Mouse (Mus musculus): Measurements from ENCODE around the gene Rbsn.

DNA sequence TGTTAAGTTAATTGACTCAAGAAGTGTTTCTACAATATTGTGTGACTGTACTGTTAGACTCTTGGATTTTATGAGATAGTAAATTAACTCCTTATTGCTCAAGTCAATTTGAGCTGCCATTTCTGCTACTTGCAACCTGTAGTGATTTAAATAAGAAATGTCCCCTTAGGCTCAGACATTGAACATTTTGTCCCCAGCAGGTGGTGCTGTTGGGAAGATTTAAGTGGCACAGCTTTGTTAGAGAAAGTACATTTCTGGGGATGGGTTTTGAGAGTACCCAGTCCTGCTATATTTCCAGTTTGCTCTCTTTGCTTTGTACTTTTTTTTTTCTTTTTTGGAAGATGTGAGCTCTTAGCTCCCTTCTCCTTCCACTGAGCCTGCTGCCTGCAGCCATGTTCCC is 40.6 kb upstream of the Rbsn start:
- TF ChIP-seq REST (IDR thresholded peaks at IDR 0.05; ENCODE audit: insufficient read depth, insufficient read length) (no peak), POLR2AphosphoS2 (IDR thresholded peaks at IDR 0.05; ENCODE audit: insufficient read length, low read depth) (no peak), TCF3 (IDR thresholded peaks at IDR 0.05; ENCODE audit: insufficient read length, low read depth) (no peak), E2F4 (IDR thresholded peaks at IDR 0.05; ENCODE audit: insufficient read depth) (no peak), SRF (IDR thresholded peaks at IDR 0.05; ENCODE audit: control insufficient read depth, insufficient read length, low read depth) (no peak), MYOG (IDR thresholded peaks at IDR 0.05; ENCODE audit: control insufficient read depth in 1 of 3, insufficient read depth in 1 of 3, insufficient read length in 2 of 3, low read depth in 2 of 3) (no peak), MAX (IDR thresholded peaks at IDR 0.05; ENCODE audit: low read depth) (no peak), POLR2A (IDR thresholded peaks at IDR 0.05; ENCODE audit: insufficient read length, low read depth) (no peak), CEBPB (IDR thresholded peaks at IDR 0.05; ENCODE audit: insufficient read depth, poor library complexity, severe bottlenecking) (no peak), TCF12 (IDR thresholded peaks at IDR 0.05; ENCODE audit: insufficient read depth, poor library complexity, severe bottlenecking) (no peak)
